Mouse (Mus musculus) gastrocnemius, postnatal 4 days (tissue): Measurements from ENCODE around the gene Foxi3. TPM values are rescaled to one million over a fixed set of nuclear protein-coding genes. Genes with fewer than 3 reads are reported as not detected.

ENCODE experiments used
- DNase-seq, 2 experiments: peaks; one replicate each; pipeline ENCODE4 v3.0.0; 2021 to 2022; ENCODE audit warnings: low spot score in 2 of 2, mixed read lengths in 2 of 2
- total RNA-seq, 2 experiments: library from RNA; stranded (reverse); gene quantifications; 2 replicates each; pipeline ENCODE4 v1.2.3; 2021

The Foxi3 gene
- total RNA-seq, 2 experiments from 2014 or later = not detected

- DNase-seq = no peak
Measured at GRCm38 (mm10) chr6:70986683-70987082, 30.4 kb downstream of the Foxi3 start.

- DNase-seq = no peak
Measured at GRCm38 (mm10) chr6:70996123-70996723, 39.9 kb downstream of the Foxi3 start.

- no peak for DNase-seq
Measured at GRCm38 (mm10) chr6:71002656-71003055, 46.3 kb downstream of the Foxi3 start.

- DNase-seq = no peak
Measured at GRCm38 (mm10) chr6:71004161-71004560, 47.8 kb downstream of the Foxi3 start.

Other genes with a start within 250 kb of the Foxi3 start
- gene Rpia, start 164.3 kb upstream of the Foxi3 start, total RNA-seq = 10 to 100 TPM; 10.8 to 11.1 TPM
- 10 to 100 TPM; 20.3 to 22.2 TPM for gene Eif2ak3, start 112.0 kb upstream of the Foxi3 start, total RNA-seq
- gene Tex37, start 37.6 kb upstream of the Foxi3 start, total RNA-seq = not detected
- 1 to 10 TPM; 7.1 to 7.9 TPM for gene Thnsl2, start 187.9 kb downstream of the Foxi3 start, total RNA-seq
- 1 to 10 TPM in 1 of 2 experiments, under 1 TPM in 1; 0.74 to 6.3 TPM for gene Fabp1, start 243.3 kb downstream of the Foxi3 start, total RNA-seq